Mouse (Mus musculus) heart, postnatal 25 days (tissue): ENCODE measurements around the gene Smyd4. TPM values are rescaled to one million over a fixed set of nuclear protein-coding genes. Genes with fewer than 3 reads are reported as not detected.
"Not testable (repeated sequence)": the region's sequence is repeated elsewhere in the genome, so short reads cannot be mapped to it uniquely, and the experiment has no call there.

Experiments
- DNase-seq: peaks from one replicate; pipeline ENCODE4 v3.0.0; 2022; ENCODE audit warnings: low spot score
- intact Hi-C: fragments of 180-260 bp; cut with DNase I; formaldehyde crosslinking; loops from one replicate; pipeline ENCODE4 v1.15.1; 2025
- total RNA-seq, 2 experiments: library from RNA; stranded (reverse); gene quantifications; 2 replicates each; pipeline ENCODE4 v1.2.3; 2021

The Smyd4 gene
- total RNA-seq, 2 experiments from 2014 or later, result 4.3 to 4.6 TPM

- no peak for DNase-seq
- intact Hi-C loops, result no loop called here
Measured at GRCm38 (mm10) chr11:75344163-75344562, 4.1 kb upstream of the Smyd4 start.

- intact Hi-C loops, result loop anchor here (5.0 kb wide), 2 partner anchors 118 to 168 kb away; partner anchors contain the start of genes Rilp, Scarf1 and Tlcd2
- no peak for DNase-seq
Measured at GRCm38 (mm10) chr11:75344716-75345115, 3.5 kb upstream of the Smyd4 start.

- DNase-seq, result no peak
- intact Hi-C loops, result loop anchor here (5.0 kb wide), 2 partner anchors 116 to 166 kb away; partner anchors contain the start of genes Rilp, Scarf1 and Tlcd2
Measured at GRCm38 (mm10) chr11:75346556-75347187, 1.6 kb upstream of the Smyd4 start.

GRCm38 (mm10) chr11:75347188-75347585 is 1.0 kb upstream of the Smyd4 start:
- no peak for DNase-seq
- intact Hi-C loops, result loop anchor here (5.0 kb wide), 2 partner anchors 115 to 165 kb away; partner anchors contain the start of genes Rilp, Scarf1 and Tlcd2

- intact Hi-C loops, result loop anchor here (5.0 kb wide), 2 partner anchors 115 to 165 kb away; partner anchors contain the start of genes Rilp, Scarf1 and Tlcd2
- DNase-seq, result no peak
Measured at GRCm38 (mm10) chr11:75347596-75347995, 637 bp upstream of the Smyd4 start.

DNA sequence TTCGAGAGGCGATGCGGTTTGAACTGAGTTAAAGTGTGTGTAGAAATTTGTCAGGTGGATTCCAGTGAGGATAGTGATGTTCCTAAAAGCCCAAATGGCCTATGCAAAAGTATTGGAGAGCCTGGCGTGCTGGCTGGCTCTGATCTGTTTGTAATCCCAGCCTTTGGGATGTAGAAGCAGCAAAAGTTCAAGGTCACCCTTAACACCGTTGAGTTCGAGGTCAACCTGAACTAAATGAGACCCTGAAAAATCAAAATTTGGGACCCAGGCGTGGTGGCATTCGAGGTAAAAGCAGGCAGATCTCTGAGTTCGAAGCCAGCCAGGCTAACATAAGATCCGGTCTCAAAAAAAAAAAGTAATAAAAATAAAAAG is 643 bp downstream of the Smyd4 start:
- no peak for DNase-seq
- intact Hi-C loops, result loop anchor here (5.0 kb wide), 2 partner anchors 113 to 163 kb away; partner anchors contain the start of genes Rilp, Scarf1 and Tlcd2

- no peak for DNase-seq
- intact Hi-C loops, result no loop called here
Measured at GRCm38 (mm10) chr11:75351225-75351624, 3.0 kb downstream of the Smyd4 start.

- DNase-seq, result no peak
- intact Hi-C loops, result no loop called here
Measured at GRCm38 (mm10) chr11:75355475-75355874, 7.2 kb downstream of the Smyd4 start.

GRCm38 (mm10) chr11:75377125-75377524 is 28.9 kb downstream of the Smyd4 start:
- DNase-seq, result no peak
- intact Hi-C loops, result no loop called here

- DNase-seq, intact Hi-C loops: not testable (repeated sequence)
Measured at GRCm38 (mm10) chr11:75378786-75379185, 30.6 kb downstream of the Smyd4 start.

GRCm38 (mm10) chr11:75383529-75383928 is 35.3 kb downstream of the Smyd4 start:
- intact Hi-C loops, result not testable (repeated sequence)

GRCm38 (mm10) chr11:75395611-75396010 is 47.4 kb downstream of the Smyd4 start:
- intact Hi-C loops, result no loop called here
- DNase-seq, result no peak

More at GRCm38 (mm10) chr11:75383529-75383928, 35.3 kb downstream of the Smyd4 start:
- not testable (repeated sequence) for DNase-seq

DNA sequence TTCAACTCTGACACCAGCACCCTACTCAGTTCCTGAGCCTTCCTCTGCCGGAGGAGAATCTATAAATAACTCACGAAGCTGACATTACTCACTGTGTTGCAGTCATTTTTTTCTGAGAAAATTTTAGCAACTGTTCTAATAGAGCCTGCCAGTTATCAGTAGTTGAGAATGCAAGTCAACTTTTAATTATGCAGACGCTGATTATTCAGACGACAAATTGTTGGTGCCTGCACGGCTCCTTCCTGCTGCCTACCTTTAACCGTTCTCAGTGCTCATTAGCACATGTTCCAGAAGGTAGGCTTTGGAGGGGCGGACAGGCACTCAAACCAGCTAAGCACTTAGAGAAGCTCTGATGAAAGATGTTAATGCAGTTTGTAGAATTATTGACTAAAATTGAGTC is 49.2 kb downstream of the Smyd4 start:
- intact Hi-C loops, result no loop called here
- DNase-seq, result no peak

- intact Hi-C loops, result no loop called here
- DNase-seq, result no peak
Measured at GRCm38 (mm10) chr11:75399411-75399841, 51.2 kb downstream of the Smyd4 start.

DNA sequence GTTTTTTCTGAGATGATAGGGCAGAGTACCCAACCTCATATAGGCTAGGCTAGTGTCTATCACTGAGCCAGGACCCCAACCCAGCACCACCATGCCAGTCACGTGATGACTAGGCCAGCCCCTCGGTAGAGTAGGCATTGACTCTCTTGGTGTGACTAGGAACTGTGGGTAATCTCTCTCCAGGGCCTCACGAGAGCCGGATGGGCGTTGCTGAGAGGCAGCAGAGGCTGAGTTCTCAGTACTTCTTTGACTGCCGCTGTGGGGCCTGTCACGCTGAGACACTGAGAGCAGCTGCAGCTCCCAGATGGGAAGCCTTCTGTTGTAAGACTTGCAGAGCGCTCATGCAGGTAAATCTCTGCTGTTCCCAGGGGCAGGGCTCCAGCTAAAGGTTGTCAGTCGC is 51.9 kb downstream of the Smyd4 start:
- intact Hi-C loops, result loop anchor here (5.0 kb wide), 4 partner anchors 87 to 223 kb away; partner anchors contain the start of genes Ovca2, Prpf8, Rilp and Scarf1
- no peak for DNase-seq

DNA sequence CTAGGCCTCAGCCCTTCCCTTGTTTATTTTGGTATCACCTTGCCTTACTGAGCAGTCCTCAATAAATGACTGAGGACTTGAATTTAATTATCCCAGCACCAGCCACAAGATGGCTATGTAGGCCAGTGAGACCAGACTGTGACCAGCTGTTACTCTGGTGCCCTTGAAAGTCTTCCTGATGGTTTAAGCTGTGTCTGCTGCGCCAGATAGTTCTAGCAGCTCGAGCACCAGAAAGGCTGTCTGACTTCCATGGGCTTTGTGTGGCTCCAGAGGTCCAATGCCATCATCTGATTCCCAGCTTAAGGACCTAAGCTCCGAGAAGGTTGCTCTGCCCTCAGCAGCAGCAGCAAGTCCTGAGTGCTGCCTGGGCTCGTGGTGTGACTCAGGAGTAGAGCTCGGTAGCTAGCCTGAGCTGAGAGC is 54.0 kb downstream of the Smyd4 start:
- no peak for DNase-seq
- intact Hi-C loops, result loop anchor here (5.0 kb wide), 4 partner anchors 85 to 225 kb away; partner anchors contain the start of genes Ovca2, Prpf8, Rilp and Scarf1

DNA sequence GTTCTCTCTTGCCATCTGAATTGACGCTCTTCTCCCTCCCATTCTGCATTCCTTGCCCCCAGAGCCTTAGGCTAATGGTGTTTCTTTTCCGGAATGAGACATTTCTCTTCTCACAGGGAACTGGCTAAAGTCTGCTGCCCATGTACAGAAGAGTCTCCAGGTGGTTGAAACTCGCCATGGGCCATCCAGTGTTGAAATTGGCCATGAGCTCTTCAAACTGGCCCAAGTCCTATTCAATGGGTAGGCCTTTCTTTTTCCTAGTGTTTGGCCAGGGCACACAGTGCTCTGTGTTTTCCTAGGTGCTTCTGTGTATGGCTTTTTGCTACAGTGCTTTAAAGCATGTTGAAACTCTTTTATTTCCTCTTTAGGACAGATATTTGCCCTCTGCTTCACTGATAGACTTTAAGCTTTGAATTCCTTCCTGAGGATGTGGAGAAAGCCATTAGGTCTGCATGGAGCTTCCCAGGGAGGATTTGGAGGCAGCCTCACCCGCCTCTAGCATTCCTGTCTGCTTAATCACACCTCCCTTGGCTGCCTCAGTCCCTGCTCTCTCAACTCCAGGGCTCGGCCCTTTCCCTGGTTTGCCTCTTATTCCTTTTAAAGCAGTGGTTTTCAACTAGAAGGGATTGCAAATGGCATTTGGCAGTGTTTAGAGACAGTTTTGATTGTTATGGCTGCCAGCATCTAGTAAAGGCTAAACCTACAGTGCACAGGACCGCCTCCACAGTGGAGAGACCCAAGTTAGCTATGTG is 55.2 kb downstream of the Smyd4 start:
- peak; percentile 40 for DNase-seq
- intact Hi-C loops, result loop anchor here (5.0 kb wide), 4 partner anchors 84 to 226 kb away; partner anchors contain the start of genes Ovca2, Prpf8, Rilp and Scarf1

DNA sequence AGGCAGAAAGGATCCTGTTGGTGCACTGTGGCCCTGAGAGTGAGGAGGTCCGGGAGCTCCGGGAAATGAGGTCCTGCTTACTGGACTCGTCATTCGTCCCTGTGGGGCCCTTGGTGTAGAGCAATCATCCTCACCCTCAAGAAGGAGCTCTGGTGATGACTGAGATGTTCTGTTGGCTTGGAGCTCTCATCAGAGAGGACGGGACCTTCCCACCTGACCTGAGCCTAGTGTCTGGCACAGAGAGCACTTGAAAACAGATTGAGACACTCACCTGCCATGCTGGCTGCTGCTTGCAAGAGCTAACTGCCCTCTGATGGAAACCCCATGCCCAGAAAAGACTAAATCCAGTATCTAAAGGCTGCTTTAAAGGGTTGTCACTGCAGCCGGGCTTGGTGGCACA is 56.6 kb downstream of the Smyd4 start:
- DNase-seq, result no peak
- intact Hi-C loops, result loop anchor here (5.0 kb wide), 4 partner anchors 82 to 228 kb away; partner anchors contain the start of genes Ovca2, Prpf8, Rilp and Scarf1

- intact Hi-C loops, result no loop called here
Measured at GRCm38 (mm10) chr11:75406104-75406503, 57.9 kb downstream of the Smyd4 start.

DNA sequence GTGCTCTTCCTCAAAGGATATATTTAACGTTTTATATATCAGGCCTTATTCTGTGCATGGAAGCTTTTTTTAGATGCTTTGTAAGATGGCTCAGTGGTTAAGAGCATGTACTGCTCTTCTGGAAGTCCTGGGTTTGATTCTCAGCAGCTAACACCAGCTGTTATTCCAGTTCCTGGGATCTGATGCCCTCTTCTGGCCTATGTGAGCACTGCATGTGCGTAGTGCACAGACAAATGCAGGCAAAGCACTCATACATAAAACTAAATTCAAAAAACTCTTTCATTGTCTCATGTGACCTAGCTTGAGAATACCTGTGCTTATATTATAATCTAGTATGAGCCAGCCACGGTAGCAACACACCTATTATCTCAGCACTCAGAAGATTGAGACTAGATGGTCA is 58.6 kb downstream of the Smyd4 start:
- intact Hi-C loops, result no loop called here
- DNase-seq, result no peak

More at GRCm38 (mm10) chr11:75406104-75406503, 57.9 kb downstream of the Smyd4 start:
- DNase-seq, result no peak
